Mouse (Mus musculus) lung, adult 2 months (tissue): ENCODE data around the gene Mrps23. TPM values are rescaled to one million over a fixed set of nuclear protein-coding genes. Genes with fewer than 3 reads are reported as not detected.

ENCODE experiments used
- DNase-seq: peaks from one replicate; pipeline ENCODE4 v3.0.0; 2022
- H3K4me1 ChIP-seq: fragments of 200-500 bp; 2 replicates; pipeline ENCODE4 v1.6.1; 2011; ENCODE audit warnings: low read length; ENCODE audit not compliant: control insufficient read depth, insufficient read depth
- H3K4me3 ChIP-seq: fragments of 200-500 bp; replicated peaks from 2 replicates; pipeline ENCODE3; 2011; ENCODE audit warnings: low read depth, mild to moderate bottlenecking, control low read depth, low read length; ENCODE audit errors: extremely low read depth
- CTCF ChIP-seq: fragments of 200-500 bp; IDR thresholded peaks from 2 replicates; pipeline ENCODE4 v1.5.1; 2011; ENCODE audit warnings: mild to moderate bottlenecking, low read length, control low read depth; ENCODE audit not compliant: insufficient read depth
- POLR2A ChIP-seq: fragments of 200-500 bp; IDR thresholded peaks from 2 replicates; pipeline ENCODE4 v1.6.1; 2011; ENCODE audit warnings: low read depth, mild to moderate bottlenecking, control low read depth, low read length, borderline replicate concordance; ENCODE audit errors: extremely low read depth
- WGBS: fragments of 180-500 bp; shearing (Covaris S2); methylation state at CpG from one replicate; pipeline ENCODE4 v1.1.7; 2018; 5-methylcytosine and 5-hydroxymethylcytosine counted together
- polyA plus RNA-seq: library from polyadenylated mRNA; depleted of rRNA; stranded (reverse); fragments of >200 nt; gene quantifications from 2 replicates; pipeline ENCODE4 v1.2.3, GENCODE M21; 2012; rRNA removed

Mrps23 gene
- polyA plus RNA-seq, 1 experiment, result 39.0 TPM

DNA sequence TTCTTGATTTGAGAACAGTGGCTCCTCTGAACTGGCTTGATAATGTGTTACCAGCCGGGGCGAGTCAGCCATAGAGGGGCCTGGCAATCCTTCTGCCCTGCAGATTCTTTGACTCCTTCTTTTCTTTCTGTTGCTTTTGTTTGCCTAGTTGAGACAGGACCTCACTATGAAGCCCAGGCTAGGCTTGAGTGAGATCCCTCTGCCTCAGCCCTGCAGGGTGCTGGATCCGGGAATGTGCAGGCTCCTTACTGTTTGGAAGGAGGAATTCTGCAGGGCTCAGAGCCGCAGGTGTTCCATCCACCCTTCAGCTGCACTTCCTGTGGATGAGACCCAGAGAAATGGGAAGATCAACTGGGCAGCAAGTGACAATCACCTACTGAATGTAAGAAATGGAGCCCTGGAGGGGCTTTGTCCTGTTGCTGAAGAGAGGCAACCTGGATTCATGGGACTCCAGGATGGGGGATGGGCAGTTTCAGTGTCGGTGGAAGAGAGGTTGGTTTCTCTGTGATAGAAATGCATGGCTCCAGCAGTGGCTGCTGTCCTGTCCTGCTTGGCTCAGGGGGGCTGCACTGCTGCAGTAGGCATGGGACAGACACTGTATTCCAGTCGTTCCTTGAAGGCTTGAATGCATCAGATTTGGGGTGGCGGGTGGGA is 49.5 kb downstream of the Mrps23 start:
- Histone ChIP-seq H3K4me3 (no peak overlapping the region), H3K4me1 (peaks cover 2% of the 10 kb centered on the region; the same call in 1 of the 2 replicates)
- no peak for DNase-seq
- WGBS, result 74% methylated on average over 7 of the region's 7 CpGs
- TF ChIP-seq POLR2A, result no peak
- no peak for TF ChIP-seq CTCF

- no peaks in the 10 kb centered on the region for H3K4me1 ChIP-seq
- H3K4me3 ChIP-seq, result no peak overlapping the region
- no peak for TF ChIP-seq CTCF
- no peak for TF ChIP-seq POLR2A
- no peak for DNase-seq
- 71% methylated on average over 4 of the region's 4 CpGs for WGBS
Measured at GRCm38 (mm10) chr11:88257700-88258099, 53.5 kb downstream of the Mrps23 start.

GRCm38 (mm10) chr11:88258212-88258611 is 54.0 kb downstream of the Mrps23 start:
- no peaks in the 10 kb centered on the region for H3K4me1 ChIP-seq
- TF ChIP-seq CTCF, result no peak
- TF ChIP-seq POLR2A, result no peak
- 80% methylated on average over 4 of the region's 4 CpGs for WGBS
- no peak for DNase-seq
- no peak overlapping the region for H3K4me3 ChIP-seq

- no peak overlapping the region for H3K4me3 ChIP-seq
- WGBS, result 47% methylated on average over 7 of the region's 7 CpGs
- no peak for TF ChIP-seq POLR2A
- TF ChIP-seq CTCF, result no peak
- no peaks in the 10 kb centered on the region for H3K4me1 ChIP-seq
- no peak for DNase-seq
Measured at GRCm38 (mm10) chr11:88260463-88260862, 56.3 kb downstream of the Mrps23 start.

Other genes starting within 250 kb of the Mrps23 start
- gene Dynll2, start 216.9 kb upstream of the Mrps23 start, polyA plus RNA-seq, result 91.2 and 105 TPM in 2 replicates
- gene Srsf1, start 157.0 kb upstream of the Mrps23 start, polyA plus RNA-seq, result 76.5 and 93.4 TPM in 2 replicates
- 22.4 and 26.5 TPM in 2 replicates for gene Vezf1, start 136.1 kb upstream of the Mrps23 start, polyA plus RNA-seq
- 40.7 and 42.9 TPM in 2 replicates for gene Cuedc1, start 106.3 kb upstream of the Mrps23 start, polyA plus RNA-seq
- gene Ccdc182, start 89.7 kb downstream of the Mrps23 start, polyA plus RNA-seq, result not detected in 2 replicates